Mouse (Mus musculus): ENCODE data around the gene Txnip.

Gene Txnip

GRCm38 (mm10) chr3:96563911-96564632, 6.3 kb downstream of the Txnip start:
- in situ Hi-C loops (cut with MboI, MseI) = loop anchor here in 1 of 2 experiments (25.0 kb wide), 1 partner anchor 902 kb away; the partner anchor contains the start of gene Mcl1

GRCm38 (mm10) chr3:96564633-96565032, 6.9 kb downstream of the Txnip start:
- in situ Hi-C loops (cut with MboI, MseI) = loop anchor here in 1 of 2 experiments (25.0 kb wide), 1 partner anchor 902 kb away; the partner anchor contains the start of gene Mcl1

- in situ Hi-C loops (cut with MboI, MseI) = loop anchor here in 1 of 2 experiments (25.0 kb wide), 1 partner anchor 903 kb away; the partner anchor contains the start of gene Mcl1
Measured at GRCm38 (mm10) chr3:96565105-96565504, 7.3 kb downstream of the Txnip start.

- in situ Hi-C loops (cut with MboI, MseI) = loop anchor here in 1 of 2 experiments (25.0 kb wide), 1 partner anchor 905 kb away; the partner anchor contains the start of gene Mcl1
Measured at GRCm38 (mm10) chr3:96566661-96567450, 9.1 kb downstream of the Txnip start.

GRCm38 (mm10) chr3:96568605-96569004, 10.8 kb downstream of the Txnip start:
- in situ Hi-C loops (cut with MboI, MseI) = loop anchor here in 1 of 2 experiments (25.0 kb wide), 1 partner anchor 906 kb away; the partner anchor contains the start of gene Mcl1

- in situ Hi-C loops (cut with MboI, MseI) = loop anchor here in 1 of 2 experiments (25.0 kb wide), 1 partner anchor 907 kb away; the partner anchor contains the start of gene Mcl1
Measured at GRCm38 (mm10) chr3:96569506-96569905, 11.7 kb downstream of the Txnip start.

- in situ Hi-C loops (cut with MboI, MseI) = loop anchor here in 1 of 2 experiments (25.0 kb wide), 1 partner anchor 908 kb away; the partner anchor contains the start of gene Mcl1
Measured at GRCm38 (mm10) chr3:96569966-96570605, 12.3 kb downstream of the Txnip start.

- in situ Hi-C loops (cut with MboI, MseI) = loop anchor here in 1 of 2 experiments (25.0 kb wide), 1 partner anchor 908 kb away; the partner anchor contains the start of gene Mcl1
Measured at GRCm38 (mm10) chr3:96570643-96571042, 12.9 kb downstream of the Txnip start.

GRCm38 (mm10) chr3:96571336-96571735, 13.6 kb downstream of the Txnip start:
- in situ Hi-C loops (cut with MboI, MseI) = loop anchor here in 1 of 2 experiments (25.0 kb wide), 1 partner anchor 909 kb away; the partner anchor contains the start of gene Mcl1

GRCm38 (mm10) chr3:96571896-96572698, 14.3 kb downstream of the Txnip start:
- in situ Hi-C loops (cut with MboI, MseI) = loop anchor here in 1 of 2 experiments (25.0 kb wide), 1 partner anchor 910 kb away; the partner anchor contains the start of gene Mcl1

GRCm38 (mm10) chr3:96573611-96574511, 16.1 kb downstream of the Txnip start:
- in situ Hi-C loops (cut with MboI, MseI) = loop anchor here in 1 of 2 experiments (25.0 kb wide), 1 partner anchor 912 kb away; the partner anchor contains the start of gene Mcl1

GRCm38 (mm10) chr3:96575272-96575984, 17.7 kb downstream of the Txnip start:
- in situ Hi-C loops (cut with MboI, MseI) = loop anchor here (5.0 kb wide), 1 partner anchor 33 kb away; no protein-coding TSS in a partner anchor

- in situ Hi-C loops (cut with MboI, MseI) = loop anchor here (5.0 kb wide), 1 partner anchor 34 kb away; no protein-coding TSS in a partner anchor
Measured at GRCm38 (mm10) chr3:96576005-96576658, 18.4 kb downstream of the Txnip start.

GRCm38 (mm10) chr3:96576690-96577541, 19.2 kb downstream of the Txnip start, which contains the start of gene Gm16253:
TSS of gene Gm16253 (plus strand) at chr3:96576984.
- in situ Hi-C loops (cut with MboI, MseI) = loop anchor here (5.0 kb wide), 1 partner anchor 35 kb away; no protein-coding TSS in a partner anchor

GRCm38 (mm10) chr3:96577566-96577965, 19.8 kb downstream of the Txnip start:
- in situ Hi-C loops (cut with MboI, MseI) = loop anchor here (5.0 kb wide), 1 partner anchor 35 kb away; no protein-coding TSS in a partner anchor

GRCm38 (mm10) chr3:96578561-96579238, 20.9 kb downstream of the Txnip start:
- in situ Hi-C loops (cut with MboI, MseI) = loop anchor here (5.0 kb wide), 1 partner anchor 36 kb away; no protein-coding TSS in a partner anchor
